Mouse (Mus musculus) liver, embryonic 14.5 days (tissue): Measurements from ENCODE around the gene Gadd45gip1. TPM values are rescaled to one million over a fixed set of nuclear protein-coding genes. Genes with fewer than 3 reads are reported as not detected.

ENCODE experiments used
- ATAC-seq: fragments of 200-750 bp; cut with Nextera tagmentation; 2 replicates; pipeline ENCODE4 v1.8.0; 2017; ENCODE audit warnings: moderate number of reproducible peaks, mild to moderate bottlenecking, moderate library complexity; ENCODE audit not compliant: insufficient read depth
- DNase-seq, 3 experiments: peaks; one replicate each; pipeline ENCODE4 v3.0.0-alpha.2; 2012 to 2013; ENCODE audit warnings: low read depth in 3 of 3, low spot score in 3 of 3
- H3K27ac ChIP-seq: fragments of 300-500 bp; sonication (generic); 2 replicates; pipeline ENCODE4 v1.5.1; 2014; ENCODE audit warnings: moderate library complexity, mild to moderate bottlenecking, control low read depth, inconsistent platforms
- H3K27me3 ChIP-seq: fragments of 300-500 bp; sonication (generic); 2 replicates; pipeline ENCODE4 v1.6.1; 2014; ENCODE audit warnings: mild to moderate bottlenecking, low read length, moderate library complexity; ENCODE audit not compliant: control insufficient read depth, insufficient read depth
- H3K36me3 ChIP-seq: fragments of 300-500 bp; sonication (generic); replicated peaks from 2 replicates; pipeline ENCODE4 v1.6.1; 2014; ENCODE audit warnings: low read depth; ENCODE audit not compliant: control insufficient read depth, insufficient read depth
- H3K4me1 ChIP-seq, 2 experiments: fragments of 200-500 bp in 1 of 2; fragments of 300-500 bp in 1 of 2; sonication (generic) in 1 of 2; replicated peaks; 2 replicates each; pipeline ENCODE4 v1.6.1; 2012 to 2014; ENCODE audit warnings: antibody characterized with exemption in 1 of 2, inconsistent platforms in 1 of 2, low read length in 1 of 2; ENCODE audit not compliant: control insufficient read depth in 2 of 2, insufficient read depth in 2 of 2
- H3K4me2 ChIP-seq: fragments of 300-500 bp; sonication (generic); 2 replicates; pipeline ENCODE4 v1.6.1; 2014; ENCODE audit warnings: low read depth, mild to moderate bottlenecking, control low read depth, moderate library complexity
- H3K4me3 ChIP-seq, 2 experiments: fragments of 200-500 bp in 1 of 2; fragments of 300-500 bp in 1 of 2; sonication (generic) in 1 of 2; 2 replicates each; pipeline ENCODE4 v1.5.1; 2012 to 2014; ENCODE audit warnings: low read depth in 2 of 2, low read length in 2 of 2, mild to moderate bottlenecking in 2 of 2, control low read depth in 1 of 2, inconsistent platforms in 1 of 2, moderate library complexity in 1 of 2; ENCODE audit not compliant: insufficient read depth in 1 of 2
- H3K9ac ChIP-seq: fragments of 300-500 bp; sonication (generic); replicated peaks from 2 replicates; pipeline ENCODE4 v1.6.1; 2014; ENCODE audit warnings: mild to moderate bottlenecking, control low read depth, moderate library complexity
- H3K9me3 ChIP-seq: fragments of 300-500 bp; sonication (generic); 2 replicates; pipeline ENCODE4 v1.6.1; 2016; ENCODE audit warnings: low read length, mixed read lengths; ENCODE audit not compliant: control insufficient read depth
- CTCF ChIP-seq: IDR thresholded peaks from 2 replicates; pipeline ENCODE4 v1.5.1; 2016; ENCODE audit warnings: antibody characterized with exemption, low read depth, control low read depth
- EP300 ChIP-seq: IDR thresholded peaks from 2 replicates; pipeline ENCODE4 v1.6.1; 2016; ENCODE audit warnings: antibody characterized with exemption, low read depth
- WGBS: fragments of 180-500 bp; shearing (Covaris S2); extraction: QIAGEN DNeasy Blood & Tissue Kit; methylation state at CpG from one replicate; pipeline ENCODE4 v1.1.7; 2014; ENCODE audit not compliant: insufficient replicate concordance; 5-methylcytosine and 5-hydroxymethylcytosine counted together
- polyA plus RNA-seq, 2 experiments: library from polyadenylated mRNA; depleted of rRNA in 1 of 2; stranded (reverse) in 1 of 2; unstranded in 1 of 2; fragments of >200 nt; fragmentation: Nextera tagmentation in 1 of 2; extraction: Ambion mirVana in 1 of 2; gene quantifications; 2 replicates each; pipeline versions ENCODE4 v1.2.1 to v1.2.3; 2012 to 2014

The Gadd45gip1 gene
- polyA plus RNA-seq, 2 experiments = 31.0 to 50.2 TPM

GRCm38 (mm10) chr8:84787523-84788302 is 43.6 kb upstream of the Gadd45gip1 start:
- H3K36me3 ChIP-seq = no peaks in the 10 kb centered on the region
- H3K4me1 ChIP-seq = no peaks in the 10 kb centered on the region
- no peak overlapping the region for H3K4me2 ChIP-seq
- no peaks in the 10 kb centered on the region for H3K9me3 ChIP-seq
- DNase-seq = no peak
- no peak overlapping the region for H3K9ac ChIP-seq
- no peak for ATAC-seq
- H3K4me3 ChIP-seq = no peak overlapping the region
- H3K27me3 ChIP-seq = peaks cover 72% of the 10 kb centered on the region
- WGBS = 36% methylated on average over 14 of the region's 14 CpGs
- H3K27ac ChIP-seq = no peak overlapping the region
- no peak for TF ChIP-seq CTCF
- no peak for TF ChIP-seq EP300

- 36% methylated on average over 11 of the region's 11 CpGs for WGBS
- TF ChIP-seq EP300 (no peak), CTCF (no peak)
- Histone ChIP-seq H3K4me3 (no peak overlapping the region), H3K4me2 (no peak overlapping the region), H3K4me1 (no peaks in the 10 kb centered on the region), H3K27ac (no peak overlapping the region), H3K9me3 (no peaks in the 10 kb centered on the region), H3K36me3 (no peaks in the 10 kb centered on the region), H3K9ac (no peak overlapping the region), H3K27me3 (peaks cover 60% of the 10 kb centered on the region)
- no peak for DNase-seq
- no peak for ATAC-seq
Measured at GRCm38 (mm10) chr8:84788896-84789295, 42.4 kb upstream of the Gadd45gip1 start.

DNA sequence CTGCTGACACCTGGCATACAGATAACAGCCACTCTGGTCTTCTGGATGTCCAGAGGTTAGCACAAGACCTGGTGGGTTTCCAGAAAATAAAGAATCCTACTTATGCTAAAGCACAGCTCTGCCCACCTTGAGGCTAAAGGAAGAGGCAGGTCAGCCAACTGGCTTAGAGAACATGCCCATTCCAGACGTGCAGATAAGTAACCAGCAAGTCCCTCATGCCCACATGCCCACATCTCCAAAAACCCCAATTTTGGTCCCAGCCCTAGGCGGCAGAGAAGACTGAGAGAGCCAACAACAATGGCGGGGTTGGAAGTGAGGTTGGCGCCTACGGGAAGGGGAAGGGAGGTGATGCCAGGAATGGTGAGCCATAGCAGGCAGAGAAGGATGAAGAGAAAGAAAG is 42.0 kb upstream of the Gadd45gip1 start:
- 60% methylated on average over 5 of the region's 5 CpGs for WGBS
- Histone ChIP-seq H3K27ac (no peak overlapping the region), H3K4me3 (no peak overlapping the region), H3K9ac (no peak overlapping the region), H3K9me3 (no peaks in the 10 kb centered on the region), H3K27me3 (peaks cover 56% of the 10 kb centered on the region), H3K36me3 (no peaks in the 10 kb centered on the region), H3K4me1 (no peaks in the 10 kb centered on the region), H3K4me2 (no peak overlapping the region)
- ATAC-seq (no peak), DNase-seq (no peak)
- TF ChIP-seq CTCF = no peak
- no peak for TF ChIP-seq EP300

GRCm38 (mm10) chr8:84789855-84790486 is 41.4 kb upstream of the Gadd45gip1 start:
- ATAC-seq = no peak
- peaks cover 49% of the 10 kb centered on the region for H3K27me3 ChIP-seq
- H3K27ac ChIP-seq = no peak overlapping the region
- no peak overlapping the region for H3K9ac ChIP-seq
- no peak for DNase-seq
- no peaks in the 10 kb centered on the region for H3K4me1 ChIP-seq
- H3K9me3 ChIP-seq = no peaks in the 10 kb centered on the region
- no peaks in the 10 kb centered on the region for H3K36me3 ChIP-seq
- 67% methylated on average over 9 of the region's 9 CpGs for WGBS
- no peak overlapping the region for H3K4me2 ChIP-seq
- no peak for TF ChIP-seq EP300
- no peak for TF ChIP-seq CTCF
- H3K4me3 ChIP-seq = no peak overlapping the region

DNA sequence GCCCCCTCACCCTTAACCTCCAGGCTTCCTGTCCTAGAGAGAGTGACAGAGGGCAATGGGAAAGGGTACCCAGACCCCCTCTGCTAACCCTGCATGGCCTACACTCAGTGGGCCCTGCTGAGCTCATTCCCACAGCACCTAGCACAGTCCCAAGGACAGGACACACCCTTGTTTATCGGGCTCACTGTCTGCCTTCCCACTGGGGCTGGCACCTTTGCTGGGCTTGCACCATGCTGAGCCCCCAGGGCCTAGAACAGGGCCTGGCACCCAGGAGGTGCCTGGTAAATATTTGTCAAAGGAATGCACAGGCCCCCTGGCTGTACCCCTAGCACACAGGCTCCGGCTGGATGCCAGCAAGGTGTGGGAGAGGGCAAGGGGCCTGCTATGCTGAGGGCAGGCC is 40.8 kb upstream of the Gadd45gip1 start:
- Histone ChIP-seq H3K27ac (no peak overlapping the region), H3K4me3 (no peak overlapping the region), H3K9ac (no peak overlapping the region), H3K4me2 (no peak overlapping the region), H3K36me3 (no peaks in the 10 kb centered on the region), H3K27me3 (peaks cover 44% of the 10 kb centered on the region), H3K9me3 (no peaks in the 10 kb centered on the region), H3K4me1 (no peaks in the 10 kb centered on the region)
- TF ChIP-seq CTCF = no peak
- TF ChIP-seq EP300 = no peak
- no peak for ATAC-seq
- DNase-seq = no peak
- 60% methylated on average over 2 of the region's 2 CpGs for WGBS
